Mouse (Mus musculus) G1E (cell line): ENCODE results near the gene Chst15.

Experiments used
- CTCF ChIP-seq: IDR thresholded peaks from 2 replicates; pipeline ENCODE4 v1.5.1; 2012; ENCODE audit warnings: low read depth, low read length, inconsistent platforms, mixed read lengths
- POLR2AphosphoS5 ChIP-seq: IDR thresholded peaks from 2 replicates; pipeline ENCODE4 v1.6.1; 2012; ENCODE audit warnings: low read depth, low read length, inconsistent platforms; ENCODE audit not compliant: insufficient replicate concordance

DNA sequence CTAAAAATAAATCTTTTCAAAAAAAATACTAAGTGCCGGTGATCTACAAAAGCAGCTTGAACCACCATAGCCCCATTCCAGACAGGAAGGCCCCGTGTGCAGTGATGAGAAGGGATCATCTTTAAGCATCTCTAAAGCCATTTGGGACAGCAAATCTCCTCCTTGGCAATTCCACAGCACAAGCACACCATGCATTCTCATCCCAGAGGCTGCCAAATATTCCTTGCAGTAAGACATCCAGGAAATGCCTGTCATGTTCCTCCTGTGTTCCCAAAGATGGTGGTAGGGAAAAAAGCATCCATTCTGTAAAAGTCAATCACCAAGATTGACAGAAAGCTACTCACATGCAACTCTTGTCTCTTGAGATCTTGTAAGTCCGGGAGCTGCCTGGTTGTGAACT, 47.4 kb downstream of the Chst15 start:
- TF ChIP-seq CTCF: no peak
- no peak for TF ChIP-seq POLR2AphosphoS5
